Mouse (Mus musculus) CH12.LX (cell line): Measurements from ENCODE around the gene Magi2. TPM values are rescaled to one million over a fixed set of nuclear protein-coding genes. Genes with fewer than 3 reads are reported as not detected.
"Not testable (repeated sequence)": the region's sequence is repeated elsewhere in the genome, so short reads cannot be mapped to it uniquely, and the experiment has no call there.

Source experiments
- DNase-seq: peaks from one replicate; pipeline ENCODE4 v3.0.0-alpha.2; 2013; ENCODE audit errors: extremely low read depth
- H3K27ac ChIP-seq: 2 replicates; pipeline ENCODE4 v1.5.1; 2012; ENCODE audit warnings: low read depth, mild to moderate bottlenecking, control low read depth, moderate library complexity; ENCODE audit not compliant: insufficient read depth
- H3K27me3 ChIP-seq: replicated peaks from 2 replicates; pipeline ENCODE3; 2012; ENCODE audit warnings: inconsistent platforms
- H3K36me3 ChIP-seq, 2 experiments: replicated peaks in 1 of 2; 2 replicates each; pipeline versions ENCODE3 to v1.6.1; 2012; ENCODE audit warnings: inconsistent platforms in 1 of 2, low read length in 1 of 2, mild to moderate bottlenecking in 1 of 2, mixed read lengths in 1 of 2, moderate library complexity in 1 of 2; ENCODE audit not compliant: control insufficient read depth in 1 of 2, insufficient read depth in 1 of 2
- H3K4me1 ChIP-seq, 2 experiments: 2 replicates each; pipeline ENCODE4 v1.6.1; 2012; ENCODE audit warnings: inconsistent platforms in 1 of 2, moderate library complexity in 1 of 2; ENCODE audit not compliant: insufficient read depth in 2 of 2, control insufficient read depth in 1 of 2
- H3K4me2 ChIP-seq: 2 replicates; pipeline ENCODE4 v1.6.1; 2012; ENCODE audit warnings: low read depth, mild to moderate bottlenecking, control low read depth; ENCODE audit not compliant: poor library complexity, insufficient read depth, severe bottlenecking
- H3K4me3 ChIP-seq, 3 experiments: fragments of 150-350 bp in 1 of 3; sonication (generic) in 1 of 3; replicated peaks in 1 of 3; 2 replicates each; pipeline versions ENCODE3 to v1.5.1; 2011 to 2012; ENCODE audit warnings: low read depth in 2 of 3, low read length in 2 of 3, mild to moderate bottlenecking in 2 of 3, moderate library complexity in 2 of 3, control low read depth in 1 of 3, improper control_type of control experiment in 1 of 3, inconsistent platforms in 1 of 3, mixed read lengths in 1 of 3; ENCODE audit not compliant: poor library complexity in 1 of 3
- H3K79me2 ChIP-seq: replicated peaks from 2 replicates; pipeline ENCODE4 v1.6.1; 2012; ENCODE audit warnings: mild to moderate bottlenecking, moderate library complexity; ENCODE audit not compliant: control insufficient read depth, poor library complexity, insufficient read depth, severe bottlenecking; ENCODE audit errors: extremely low read depth
- H3K9ac ChIP-seq: 2 replicates; pipeline ENCODE4 v1.6.1; 2012; ENCODE audit warnings: low read depth, mild to moderate bottlenecking, control low read depth, moderate library complexity; ENCODE audit not compliant: insufficient read depth
- H3K9me3 ChIP-seq: replicated peaks from 2 replicates; pipeline ENCODE3; 2012; ENCODE audit warnings: low read length, inconsistent platforms, mixed read lengths
- dilution Hi-C: fragments of 300-500 bp; cut with MboI; formaldehyde crosslinking; loops from 2 replicates; pipeline ENCODE4 v1.14.3; 2020; ENCODE audit warnings: low sequenced_read_pairs; ENCODE audit not compliant: extremely low pct_unique_long_range_greater_than_20kb, extremely low pct_ligation_motif_present
- in situ Hi-C: fragments of 300-500 bp; cut with MboI; formaldehyde crosslinking; loops from 3 replicates; pipeline ENCODE4 v1.14.3; 2019; ENCODE audit warnings: low sequenced_read_pairs, low pct_ligation_motif_present, low pct_unique_long_range_greater_than_20kb, mixed read lengths
- polyA plus RNA-seq: library from polyadenylated mRNA; unstranded; fragments of >175 nt; gene quantifications from 2 replicates; pipeline ENCODE4 v1.2.1, GENCODE M21; 2012; ENCODE audit warnings: low read depth; ENCODE audit not compliant: insufficient read length
- total RNA-seq, 2 experiments: library from RNA; depleted of rRNA; stranded (reverse); fragments of 300-350 nt in 1 of 2; fragments of >200 nt in 1 of 2; gene quantifications; 2 replicates each; pipeline ENCODE4 v1.2.3; 2012 to 2014

The Magi2 gene
- total and polyA plus RNA-seq, 3 experiments: 0.37 to 0.63 (median 0.42) TPM

DNA sequence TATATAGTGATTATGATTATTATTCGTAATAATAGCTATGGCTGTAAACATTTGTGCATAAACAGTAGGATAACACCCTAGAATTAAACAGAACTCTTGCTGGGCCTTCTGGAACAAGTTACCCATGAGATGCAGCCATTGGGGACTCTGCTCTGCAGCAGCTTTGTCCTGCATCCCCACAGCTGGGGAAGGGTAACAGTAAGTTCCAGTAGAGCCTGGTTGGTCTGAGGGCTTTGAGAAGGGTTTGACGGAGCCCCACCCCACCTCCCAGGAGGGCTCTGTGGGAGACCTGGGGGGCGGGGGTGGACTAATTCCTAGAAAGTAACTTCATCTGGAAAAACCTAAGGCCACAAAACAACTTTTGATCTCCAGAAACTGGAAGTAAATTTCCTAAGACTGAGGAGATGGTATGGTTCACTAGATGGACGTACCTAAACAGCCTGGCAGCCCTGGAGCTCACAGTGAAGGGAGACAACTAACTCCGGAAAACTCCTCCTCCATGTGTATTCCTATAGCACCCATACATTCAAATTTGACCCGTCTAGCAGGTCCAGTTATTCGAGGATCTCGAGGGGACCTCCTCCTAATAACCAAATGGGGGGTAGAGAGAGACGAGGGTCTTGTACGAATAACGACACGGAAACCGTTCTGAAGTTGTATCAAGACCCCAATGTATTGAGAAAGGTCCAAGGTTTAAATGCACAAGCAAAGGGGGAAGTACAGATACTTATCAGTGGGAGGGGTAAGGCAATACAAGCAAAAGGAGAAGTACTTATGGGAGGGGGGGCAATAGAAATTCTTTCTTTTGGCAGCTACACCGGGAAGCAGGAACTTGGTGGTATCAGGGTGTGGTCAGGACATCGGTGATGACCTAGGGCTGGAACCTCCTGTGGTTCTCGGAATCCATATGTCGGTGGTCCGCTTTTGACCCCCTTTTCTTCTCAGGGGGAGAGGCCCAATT lies 1479.8 kb downstream of the Magi2 start:
- H3K79me2 ChIP-seq, H3K4me3 ChIP-seq, dilution Hi-C loops, H3K4me2 ChIP-seq, DNase-seq, H3K27me3 ChIP-seq, H3K36me3 ChIP-seq, H3K9me3 ChIP-seq, H3K9ac ChIP-seq, H3K27ac ChIP-seq, in situ Hi-C loops: not testable (repeated sequence)
- H3K4me1 ChIP-seq: peaks cover 0 to 21% of the 10 kb centered on the region in 2 experiments; a peak in 2 of 4 replicates

DNA sequence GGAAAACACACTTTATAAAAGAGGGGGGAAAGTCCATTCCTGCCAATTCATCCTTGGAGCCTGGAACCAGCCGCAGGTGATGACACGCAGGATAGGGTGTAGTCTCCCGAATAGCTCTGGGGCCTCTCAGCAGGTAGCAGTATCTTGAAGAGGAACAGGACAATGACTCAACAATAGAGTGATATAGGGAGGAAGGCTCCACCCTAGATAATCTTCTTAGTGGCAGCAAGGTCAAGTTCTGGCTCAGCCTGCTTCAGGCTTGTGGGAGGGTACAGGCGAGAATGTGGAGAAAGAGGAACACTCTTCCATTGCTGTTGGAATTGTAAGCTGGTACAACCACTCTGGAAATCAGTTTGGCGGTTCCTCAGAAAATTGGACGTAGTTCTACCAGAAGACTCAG lies 1484.0 kb downstream of the Magi2 start:
- in situ Hi-C loops, DNase-seq: not testable (repeated sequence)

DNA sequence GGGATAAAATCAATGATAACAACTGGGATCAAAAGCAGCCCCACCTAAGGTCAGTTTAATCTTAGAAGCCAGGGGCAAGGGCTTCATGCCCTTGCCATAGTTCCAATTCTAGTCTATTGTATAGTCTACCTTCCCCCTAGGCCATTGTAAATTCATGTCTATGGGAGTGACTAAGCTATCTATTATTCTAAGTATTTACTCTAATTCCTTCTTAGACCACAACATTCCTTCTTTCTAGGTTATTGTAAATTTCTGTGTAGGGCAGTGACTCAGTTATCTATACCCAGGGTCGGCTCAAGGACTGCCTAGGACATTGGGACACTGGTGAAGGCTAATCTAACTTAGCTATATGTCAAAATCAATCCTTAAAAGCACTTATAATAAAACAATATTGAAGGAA lies 1487.8 kb downstream of the Magi2 start:
- H3K9ac ChIP-seq, dilution Hi-C loops, H3K4me1 ChIP-seq, H3K4me2 ChIP-seq, in situ Hi-C loops, H3K79me2 ChIP-seq, H3K36me3 ChIP-seq, H3K27ac ChIP-seq, H3K4me3 ChIP-seq, H3K9me3 ChIP-seq, DNase-seq, H3K27me3 ChIP-seq: not testable (repeated sequence)

More for the DNA sequence above, 1484.0 kb downstream of the Magi2 start:
- H3K9ac ChIP-seq, H3K27me3 ChIP-seq, H3K4me2 ChIP-seq, H3K4me1 ChIP-seq, H3K4me3 ChIP-seq, H3K9me3 ChIP-seq, H3K79me2 ChIP-seq, H3K27ac ChIP-seq, H3K36me3 ChIP-seq, dilution Hi-C loops: not testable (repeated sequence)

DNA sequence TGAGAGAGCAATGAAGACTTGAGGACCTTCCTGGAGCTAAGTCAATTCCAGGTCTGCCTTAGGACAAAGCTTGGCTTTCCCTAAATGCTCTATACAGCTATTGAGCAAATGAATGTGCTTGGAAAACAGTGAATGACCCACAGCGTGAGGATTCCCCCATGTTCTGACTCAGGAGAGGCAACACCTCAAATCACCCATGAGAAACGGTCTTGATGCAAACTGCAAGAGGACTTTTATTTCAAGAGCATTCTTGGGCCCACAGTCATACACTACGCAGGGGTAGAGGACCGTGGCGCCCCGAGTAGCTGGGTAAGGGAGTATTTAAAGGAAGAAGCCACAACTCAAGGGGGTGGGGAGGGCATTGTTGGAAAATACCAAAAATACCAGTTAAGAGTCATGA lies 1489.1 kb downstream of the Magi2 start:
- H3K27me3 ChIP-seq, H3K79me2 ChIP-seq, H3K4me2 ChIP-seq, H3K4me3 ChIP-seq, H3K4me1 ChIP-seq, dilution Hi-C loops, DNase-seq, H3K36me3 ChIP-seq, H3K9ac ChIP-seq, H3K27ac ChIP-seq, in situ Hi-C loops, H3K9me3 ChIP-seq: not testable (repeated sequence)
